Mouse (Mus musculus) heart, embryonic 13.5 days (tissue): ENCODE data around the gene Hoxc13. TPM values are rescaled to one million over a fixed set of nuclear protein-coding genes. Genes with fewer than 3 reads are reported as not detected.

Experiments used
- ATAC-seq: fragments of 200-750 bp; cut with Nextera tagmentation; 2 replicates; pipeline ENCODE4 v1.8.0; 2017; ENCODE audit warnings: moderate TSS enrichment; ENCODE audit not compliant: insufficient number of reproducible peaks, low FRiP score, low TSS enrichment; ENCODE audit errors: extremely low read depth
- H3K27ac ChIP-seq: fragments of 300-500 bp; sonication (generic); replicated peaks from 2 replicates; pipeline ENCODE4 v1.5.1; 2015; ENCODE audit warnings: moderate library complexity, mild to moderate bottlenecking, inconsistent platforms
- H3K27me3 ChIP-seq: fragments of 300-500 bp; sonication (generic); replicated peaks from 2 replicates; pipeline ENCODE4 v1.6.1; 2015; ENCODE audit warnings: mild to moderate bottlenecking, inconsistent platforms
- H3K36me3 ChIP-seq: fragments of 300-500 bp; sonication (generic); 2 replicates; pipeline ENCODE4 v1.6.1; 2015; ENCODE audit warnings: mild to moderate bottlenecking, inconsistent platforms
- H3K4me1 ChIP-seq: fragments of 300-500 bp; sonication (generic); 2 replicates; pipeline ENCODE4 v1.6.1; 2015; ENCODE audit warnings: inconsistent platforms
- H3K4me2 ChIP-seq: fragments of 300-500 bp; sonication (generic); 2 replicates; pipeline ENCODE4 v1.6.1; 2015; ENCODE audit warnings: inconsistent platforms, mild to moderate bottlenecking, moderate library complexity
- H3K4me3 ChIP-seq: fragments of 300-500 bp; sonication (generic); 2 replicates; pipeline ENCODE4 v1.5.1; 2015; ENCODE audit warnings: moderate library complexity, mild to moderate bottlenecking, inconsistent platforms
- H3K9ac ChIP-seq: fragments of 300-500 bp; sonication (generic); 2 replicates; pipeline ENCODE4 v1.6.1; 2015; ENCODE audit warnings: inconsistent platforms, mild to moderate bottlenecking, moderate library complexity
- H3K9me3 ChIP-seq: fragments of 300-500 bp; sonication (generic); 2 replicates; pipeline ENCODE4 v1.6.1; 2016; ENCODE audit warnings: inconsistent platforms
- WGBS: fragments of 180-500 bp; shearing (Covaris S2); methylation state at CpG from one replicate; pipeline ENCODE4 v1.1.7; 2015; ENCODE audit warnings: mixed read lengths; 5-methylcytosine and 5-hydroxymethylcytosine counted together
- polyA plus RNA-seq: library from polyadenylated mRNA; unstranded; fragments of >200 nt; fragmentation: Nextera tagmentation; extraction: Ambion mirVana; gene quantifications from 2 replicates; pipeline ENCODE4 v1.2.1, GENCODE M21; 2015

Hoxc13 gene
- polyA plus RNA-seq, 1 experiment from 2014 or later, result 0.13 TPM

DNA sequence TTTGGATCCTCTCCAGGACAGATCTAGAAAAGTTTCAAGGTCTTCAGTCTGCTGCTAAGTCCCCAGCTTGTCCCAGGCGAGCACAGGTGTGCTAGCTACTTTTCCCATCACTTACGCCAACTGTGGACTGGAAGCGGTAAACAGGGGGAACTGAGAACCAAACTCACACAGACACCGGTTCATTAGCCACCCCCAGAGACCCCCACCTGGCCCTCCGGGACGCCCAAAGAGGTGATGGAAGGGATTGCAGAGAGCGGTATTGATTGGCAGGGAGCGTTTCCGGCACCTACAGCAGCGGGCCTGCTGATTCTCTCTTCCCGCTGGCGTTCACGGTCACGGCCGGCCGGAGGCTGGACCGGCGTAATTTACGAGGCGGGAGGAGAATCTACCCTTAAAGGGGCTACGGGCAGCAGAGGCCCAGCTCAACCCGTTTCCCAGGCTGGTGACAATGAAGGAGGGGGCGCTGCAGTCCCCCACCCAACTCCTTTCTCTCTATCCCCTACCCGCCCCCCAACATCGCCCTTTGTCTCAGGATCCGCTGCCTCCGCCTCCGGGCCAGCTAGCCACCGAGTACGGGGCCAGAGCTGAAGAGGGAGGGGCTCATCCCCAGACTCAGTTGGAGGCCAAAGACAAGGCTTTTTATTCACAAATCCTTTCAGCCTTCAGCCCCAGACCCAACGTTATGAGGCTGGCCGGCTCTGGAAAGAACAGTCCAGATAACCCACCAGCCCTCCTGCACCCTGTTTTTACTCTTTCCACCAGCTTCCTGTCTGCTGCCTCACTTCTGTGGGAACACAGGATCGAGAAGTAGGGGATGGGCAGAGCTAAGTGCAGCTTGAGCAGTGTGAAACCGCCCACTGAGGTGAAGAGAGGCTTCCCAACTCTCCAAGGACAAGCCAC is 18.6 kb downstream of the Hoxc13 start:
- Histone ChIP-seq H3K4me3 (no peak overlapping the region), H3K27ac (no peak overlapping the region), H3K9me3 (no peaks in the 10 kb centered on the region), H3K4me1 (peaks cover 13% of the 10 kb centered on the region; the same call in 1 of the 2 replicates), H3K4me2 (no peak overlapping the region), H3K27me3 (peaks cover 100% of the 10 kb centered on the region), H3K9ac (no peak overlapping the region), H3K36me3 (no peaks in the 10 kb centered on the region)
- ATAC-seq, result no peak
- 1% methylated on average over 30 of the region's 34 CpGs for WGBS

DNA sequence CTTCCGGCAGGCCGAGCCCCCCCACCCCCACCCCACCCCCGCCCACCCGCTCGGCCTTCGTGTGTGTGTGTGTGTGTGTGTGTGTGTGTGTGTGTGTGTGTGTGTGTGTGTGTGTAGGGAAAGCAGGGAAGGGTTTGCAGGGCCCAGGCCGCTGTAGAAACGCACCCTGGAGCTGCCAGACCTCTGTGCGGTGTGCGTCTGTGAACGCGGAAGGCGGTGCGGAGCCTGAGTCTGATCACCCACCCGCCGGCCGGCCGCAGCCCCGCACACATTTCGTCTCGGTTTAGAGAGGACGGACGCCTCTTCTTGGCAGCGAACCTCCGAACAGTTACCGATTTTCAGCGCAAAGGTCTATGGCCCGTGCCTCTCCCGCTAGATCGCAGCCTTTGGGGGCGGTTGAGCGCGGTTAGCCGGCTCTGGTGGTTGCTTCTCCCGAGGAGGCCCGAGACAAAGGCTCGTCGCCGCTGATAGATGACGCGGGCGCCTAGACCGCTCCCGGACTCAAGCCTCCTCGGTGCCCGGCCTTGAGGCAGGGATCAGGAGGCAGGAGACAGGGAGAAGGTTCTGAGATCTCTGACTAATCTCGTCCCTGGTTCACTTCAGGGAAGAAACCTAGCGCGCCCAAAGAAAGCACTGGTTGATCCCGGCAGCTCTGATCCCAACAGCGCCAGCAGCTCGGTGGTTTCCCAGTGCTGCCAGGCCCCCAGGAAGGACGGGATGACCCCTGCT is 22.0 kb downstream of the Hoxc13 start:
- H3K27me3 ChIP-seq, result peaks cover 100% of the 10 kb centered on the region
- 1% methylated on average over 53 of the region's 53 CpGs for WGBS
- H3K9me3 ChIP-seq, result no peaks in the 10 kb centered on the region
- H3K9ac ChIP-seq, result 0 out of 2 replicates have a peak overlapping the region, but pooled peaks have one; percentile 50
- ATAC-seq, result no peak
- H3K4me1 ChIP-seq, result peaks cover 6% of the 10 kb centered on the region; the same call in 1 of the 2 replicates
- H3K4me3 ChIP-seq, result peak overlapping the region; percentile 40
- H3K4me2 ChIP-seq, result peak overlapping the region; percentile 66
- H3K36me3 ChIP-seq, result no peaks in the 10 kb centered on the region
- no peak overlapping the region for H3K27ac ChIP-seq

DNA sequence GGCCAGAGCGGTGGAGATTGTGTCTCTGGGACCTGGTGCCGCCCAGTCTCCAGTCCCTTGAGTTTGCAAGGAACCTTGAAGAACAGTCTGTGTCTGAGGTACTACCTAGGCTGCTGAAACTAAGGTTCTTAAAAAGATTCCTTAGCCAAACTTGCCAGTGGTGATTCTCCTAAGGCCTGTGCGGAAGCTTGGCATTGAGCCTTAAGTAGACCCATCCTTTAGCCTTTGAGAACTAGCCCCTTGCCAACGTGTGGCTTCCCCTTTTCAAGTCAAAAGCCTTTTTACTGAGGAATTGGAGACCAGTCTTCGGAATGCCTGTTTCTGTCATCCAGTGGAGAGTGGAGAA is 22.5 kb downstream of the Hoxc13 start:
- H3K9me3 ChIP-seq, result no peaks in the 10 kb centered on the region
- H3K9ac ChIP-seq, result no peak overlapping the region
- H3K36me3 ChIP-seq, result no peaks in the 10 kb centered on the region
- peaks cover 6% of the 10 kb centered on the region; the same call in 1 of the 2 replicates for H3K4me1 ChIP-seq
- 3% methylated on average over 5 of the region's 5 CpGs for WGBS
- H3K27me3 ChIP-seq, result peaks cover 100% of the 10 kb centered on the region
- ATAC-seq, result no peak
- H3K4me3 ChIP-seq, result peak overlapping the region; percentile 40
- H3K27ac ChIP-seq, result no peak overlapping the region
- H3K4me2 ChIP-seq, result peak overlapping the region; percentile 66

DNA sequence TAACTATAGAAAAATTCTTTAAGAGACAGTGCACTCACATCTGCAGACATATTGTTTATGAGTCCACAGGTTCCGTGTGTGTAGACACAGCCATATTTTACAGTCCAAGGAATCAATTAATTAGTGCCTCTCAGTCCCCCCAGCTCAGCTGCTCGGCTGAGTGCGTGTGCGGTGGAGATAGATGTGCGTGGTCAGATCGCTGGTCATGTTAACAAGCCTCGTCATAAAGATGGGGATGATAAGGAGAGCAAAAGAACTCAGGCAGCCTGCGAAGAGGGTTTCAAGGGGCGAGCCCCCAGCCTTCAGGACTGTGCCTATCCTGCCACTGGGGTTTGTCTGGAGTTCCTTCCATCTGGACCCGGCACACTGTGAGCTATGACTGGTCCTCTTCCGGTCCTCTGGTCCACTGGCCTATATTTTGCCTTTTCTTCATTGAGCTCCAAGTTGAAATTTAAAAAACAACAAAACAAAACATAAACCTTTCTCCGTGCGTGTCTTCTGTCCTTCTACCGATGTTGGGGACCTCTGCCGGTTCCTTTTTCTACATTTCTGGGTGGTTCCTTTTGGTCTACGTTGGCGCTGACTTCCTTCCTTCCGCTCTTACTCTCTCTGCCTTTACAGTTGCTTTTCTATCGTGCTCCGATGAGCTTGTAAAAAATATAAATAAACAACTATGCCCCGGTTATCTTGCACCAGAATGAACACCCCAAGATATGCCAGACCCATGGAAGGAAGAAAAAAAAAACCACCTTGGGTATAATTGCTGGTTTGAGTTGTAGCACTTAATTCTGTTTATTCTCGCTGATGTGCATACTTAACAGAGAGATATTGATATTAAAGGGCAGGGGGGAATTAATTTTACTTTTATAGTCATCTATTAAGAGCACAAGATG is 24.5 kb downstream of the Hoxc13 start:
- no peaks in the 10 kb centered on the region for H3K9me3 ChIP-seq
- WGBS, result 12% methylated on average over 22 of the region's 22 CpGs
- ATAC-seq, result no peak
- no peak overlapping the region for H3K4me2 ChIP-seq
- H3K9ac ChIP-seq, result no peak overlapping the region
- peaks cover 100% of the 10 kb centered on the region for H3K27me3 ChIP-seq
- H3K4me3 ChIP-seq, result no peak overlapping the region
- H3K36me3 ChIP-seq, result no peaks in the 10 kb centered on the region
- H3K4me1 ChIP-seq, result peaks cover 6% of the 10 kb centered on the region; the same call in 1 of the 2 replicates
- no peak overlapping the region for H3K27ac ChIP-seq

DNA sequence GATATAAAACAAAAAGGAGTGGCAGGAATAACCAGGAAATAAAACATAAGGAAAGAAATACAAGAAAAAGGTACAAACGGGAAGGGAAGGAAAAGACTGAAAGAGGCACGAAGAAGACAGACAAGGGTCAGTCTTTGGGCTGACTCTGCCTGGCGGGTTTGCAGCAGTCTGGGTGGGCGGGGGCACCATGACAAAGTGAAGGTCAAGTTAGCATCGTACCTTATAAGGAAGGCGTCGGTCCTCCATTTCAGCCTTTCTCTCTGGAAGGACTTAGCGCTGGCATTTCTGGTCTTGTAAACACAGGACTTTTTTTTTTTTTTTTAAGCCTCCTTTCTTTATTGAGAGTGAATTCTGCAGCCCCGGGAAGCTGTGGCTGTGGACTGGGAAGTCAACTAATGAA is 26.4 kb downstream of the Hoxc13 start:
- no peak overlapping the region for H3K4me2 ChIP-seq
- no peaks in the 10 kb centered on the region for H3K36me3 ChIP-seq
- no peak overlapping the region for H3K9ac ChIP-seq
- no peak overlapping the region for H3K4me3 ChIP-seq
- WGBS, result 2% methylated on average over 9 of the region's 9 CpGs
- no peaks in the 10 kb centered on the region for H3K9me3 ChIP-seq
- H3K27me3 ChIP-seq, result peaks cover 100% of the 10 kb centered on the region
- peaks cover 6% of the 10 kb centered on the region; the same call in 1 of the 2 replicates for H3K4me1 ChIP-seq
- no peak for ATAC-seq
- H3K27ac ChIP-seq, result no peak overlapping the region

DNA sequence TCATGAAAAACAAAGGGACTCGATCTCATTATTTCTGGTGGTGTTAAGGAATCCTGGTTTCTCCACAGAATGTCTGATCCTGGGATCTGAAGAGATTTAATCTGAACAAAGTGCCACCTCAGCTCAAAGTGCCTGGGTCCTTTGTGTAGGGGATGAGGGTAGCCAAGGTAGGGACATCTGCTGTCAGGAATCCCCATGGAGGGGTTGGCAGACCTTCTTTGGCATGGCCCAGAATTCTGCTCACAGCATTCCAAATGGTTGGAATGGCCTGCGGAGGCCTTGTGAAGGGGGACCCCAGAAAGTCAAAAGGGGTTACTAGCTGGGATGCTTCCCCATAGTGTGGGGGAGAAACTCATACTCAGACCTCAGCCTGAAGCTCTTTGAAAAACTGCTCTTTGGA is 27.9 kb downstream of the Hoxc13 start:
- Histone ChIP-seq H3K27ac (no peak overlapping the region), H3K27me3 (peaks cover 100% of the 10 kb centered on the region), H3K9me3 (no peaks in the 10 kb centered on the region), H3K4me3 (no peak overlapping the region), H3K36me3 (no peaks in the 10 kb centered on the region), H3K9ac (no peak overlapping the region), H3K4me1 (no peaks in the 10 kb centered on the region), H3K4me2 (no peak overlapping the region)
- no peak for ATAC-seq
- WGBS, result 22% methylated on average over 2 of the region's 2 CpGs

DNA sequence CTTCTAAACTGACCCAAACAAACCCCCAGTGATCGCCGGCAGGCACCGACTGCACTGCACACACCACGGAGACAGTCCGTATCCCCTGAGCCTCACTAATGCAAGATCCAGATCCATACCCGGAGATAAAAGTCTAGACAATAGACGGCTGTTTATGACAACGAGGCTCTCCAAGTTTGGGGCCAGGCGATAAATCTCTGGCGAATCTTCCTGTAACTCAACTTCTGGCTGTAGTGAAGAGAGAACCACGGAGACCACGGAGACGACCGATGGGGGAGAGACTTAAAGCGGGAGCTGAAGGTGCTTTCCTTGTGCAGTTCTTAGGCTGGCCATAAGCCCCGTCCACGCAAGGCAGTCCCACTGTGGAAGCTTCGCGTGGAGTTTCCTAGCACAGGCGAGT is 28.8 kb downstream of the Hoxc13 start:
- WGBS, result 2% methylated on average over 20 of the region's 20 CpGs

DNA sequence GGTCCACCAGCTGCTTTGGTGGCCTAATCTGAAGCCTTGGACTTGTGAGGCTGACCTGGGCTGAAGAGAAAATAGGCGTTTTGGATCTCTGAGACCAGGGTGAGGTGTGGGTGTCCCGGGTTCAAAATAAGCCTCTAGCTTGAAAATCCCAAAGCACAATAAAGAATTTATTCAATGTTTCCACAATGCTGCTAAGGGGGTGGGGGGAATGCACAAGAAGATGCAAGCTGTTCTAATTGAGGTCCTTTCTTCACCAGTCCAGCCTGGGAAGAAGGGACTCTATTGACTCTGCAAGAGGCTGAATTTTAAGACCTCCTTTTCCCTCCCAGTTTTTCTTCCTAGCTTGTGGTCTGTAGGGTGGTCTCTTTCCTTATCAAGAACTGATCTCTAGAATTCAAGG is 30.0 kb downstream of the Hoxc13 start:
- Histone ChIP-seq H3K4me1 (no peaks in the 10 kb centered on the region; the same call in 1 of the 2 replicates), H3K27me3 (peaks cover 100% of the 10 kb centered on the region), H3K36me3 (no peaks in the 10 kb centered on the region), H3K9ac (no peak overlapping the region), H3K9me3 (no peaks in the 10 kb centered on the region), H3K4me2 (no peak overlapping the region), H3K27ac (no peak overlapping the region), H3K4me3 (no peak overlapping the region)
- no peak for ATAC-seq
- 10% methylated on average over 2 of the region's 2 CpGs for WGBS

More for the DNA sequence above, 28.8 kb downstream of the Hoxc13 start:
- H3K4me1 ChIP-seq, result no peaks in the 10 kb centered on the region
- no peaks in the 10 kb centered on the region for H3K36me3 ChIP-seq
- no peaks in the 10 kb centered on the region for H3K9me3 ChIP-seq
- H3K9ac ChIP-seq, result no peak overlapping the region
- no peak overlapping the region for H3K4me3 ChIP-seq
- ATAC-seq, result no peak
- no peak overlapping the region for H3K27ac ChIP-seq
- no peak overlapping the region for H3K4me2 ChIP-seq
- peaks cover 100% of the 10 kb centered on the region for H3K27me3 ChIP-seq

DNA sequence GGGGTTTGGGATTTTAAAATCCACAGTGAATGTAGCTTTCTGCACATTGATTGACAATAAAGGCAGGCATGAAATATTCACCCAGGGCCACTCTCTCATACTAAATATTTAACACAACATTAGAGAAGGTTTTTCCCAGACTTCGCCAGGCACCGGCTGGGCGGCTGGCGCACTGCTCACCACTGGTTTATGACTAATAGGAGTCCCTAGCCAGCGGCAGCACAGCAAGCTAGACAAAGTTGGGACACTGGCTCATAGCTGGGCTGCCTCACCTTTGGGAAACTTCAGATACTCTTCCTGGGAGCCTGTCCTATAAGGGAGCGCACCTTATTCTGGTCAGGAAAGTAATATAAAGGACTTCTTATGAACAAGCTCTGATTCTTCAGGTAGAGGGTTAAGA is 32.7 kb downstream of the Hoxc13 start:
- Histone ChIP-seq H3K27ac (no peak overlapping the region), H3K9me3 (no peaks in the 10 kb centered on the region), H3K36me3 (no peaks in the 10 kb centered on the region), H3K27me3 (peaks cover 100% of the 10 kb centered on the region), H3K4me3 (no peak overlapping the region), H3K9ac (no peak overlapping the region), H3K4me2 (no peak overlapping the region), H3K4me1 (peaks cover 5% of the 10 kb centered on the region; the same call in 1 of the 2 replicates)
- no peak for ATAC-seq
- 4% methylated on average over 6 of the region's 6 CpGs for WGBS

DNA sequence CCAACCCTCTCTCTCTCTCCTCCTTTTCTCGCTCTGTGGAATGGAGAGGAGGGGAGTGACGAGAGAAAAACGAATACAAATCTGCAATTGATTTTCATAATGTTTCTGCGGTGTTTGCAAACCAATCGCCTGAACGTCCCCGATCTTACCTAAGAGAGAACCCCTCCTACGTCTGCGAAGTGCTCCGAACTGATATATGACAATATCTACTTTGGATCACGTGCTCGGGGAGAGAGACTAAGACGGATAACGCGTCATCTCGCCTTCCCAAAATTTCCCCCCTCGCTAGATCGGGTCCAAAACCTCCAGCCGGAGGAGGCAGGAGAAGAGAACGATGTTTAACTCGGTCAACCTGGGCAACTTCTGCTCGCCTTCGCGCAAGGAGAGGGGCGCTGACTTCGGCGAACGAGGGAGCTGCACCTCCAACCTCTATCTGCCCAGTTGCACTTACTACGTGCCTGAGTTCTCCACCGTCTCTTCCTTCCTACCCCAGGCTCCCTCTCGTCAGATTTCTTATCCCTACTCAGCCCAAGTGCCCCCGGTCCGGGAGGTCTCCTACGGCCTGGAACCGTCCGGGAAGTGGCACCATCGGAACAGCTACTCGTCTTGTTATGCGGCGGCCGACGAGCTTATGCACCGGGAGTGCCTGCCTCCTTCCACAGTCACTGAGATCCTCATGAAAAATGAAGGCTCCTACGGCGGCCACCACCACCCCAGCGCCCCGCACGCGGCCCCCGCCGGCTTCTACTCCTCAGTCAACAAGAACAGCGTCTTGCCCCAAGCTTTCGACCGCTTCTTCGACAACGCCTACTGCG is 33.5 kb downstream of the Hoxc13 start, which contains the start of gene Hoxc11:
Hoxc11 (plus strand) TSS at position 236 of the 815 bp plus-strand sequence.
- H3K4me1 ChIP-seq, result peaks cover 5% of the 10 kb centered on the region; the same call in 1 of the 2 replicates
- H3K27me3 ChIP-seq, result peaks cover 100% of the 10 kb centered on the region
- no peak for ATAC-seq
- WGBS, result under 1% methylated on average over 57 of the region's 57 CpGs
- H3K27ac ChIP-seq, result no peak within 1 kb of the TSS
- H3K4me2 ChIP-seq, result no peak within 1 kb of the TSS
- H3K9me3 ChIP-seq, result no peaks in the 10 kb centered on the region
- H3K4me3 ChIP-seq, result no peak within 1 kb of the TSS
- H3K36me3 ChIP-seq, result no peaks in the 10 kb centered on the region
- H3K9ac ChIP-seq, result no peak within 1 kb of the TSS
